Mouse (Mus musculus): Measurements from ENCODE around the gene Wipf1.
"Not testable (repeated sequence)": the region's sequence is repeated elsewhere in the genome, so short reads cannot be mapped to it uniquely, and the experiment has no call there.

Gene Wipf1

GRCm38 (mm10) chr2:73529356-73530330, at the start of gene Wipf1:
TSS of gene Wipf1 (minus strand) at chr2:73529734.
- DNase-seq (ENCODE audit: low spot score in 2 of 2) = peak in 1 of 2 experiments; percentile 47

DNA sequence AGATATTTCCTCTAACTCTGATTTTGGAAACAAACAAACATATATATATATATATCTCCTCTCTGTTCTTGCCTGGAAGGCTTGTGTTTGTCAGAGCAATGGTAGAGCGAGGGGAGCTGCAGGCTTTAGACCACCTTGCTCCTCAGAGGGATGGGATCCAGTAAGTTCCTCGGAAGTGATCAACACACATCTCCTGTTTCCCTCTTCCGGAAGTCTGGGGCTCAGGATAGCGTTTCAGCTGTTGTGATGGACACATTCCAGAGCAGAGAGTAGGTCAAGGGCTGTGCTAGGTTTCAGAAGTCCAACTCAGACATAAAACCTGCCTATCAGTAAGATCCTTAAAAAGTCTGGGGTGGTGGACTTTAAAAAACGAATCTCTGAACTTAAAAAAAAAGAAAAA, 49.6 kb upstream of the Wipf1 start:
- no peak for DNase-seq (ENCODE audit: low spot score in 2 of 2)

DNA sequence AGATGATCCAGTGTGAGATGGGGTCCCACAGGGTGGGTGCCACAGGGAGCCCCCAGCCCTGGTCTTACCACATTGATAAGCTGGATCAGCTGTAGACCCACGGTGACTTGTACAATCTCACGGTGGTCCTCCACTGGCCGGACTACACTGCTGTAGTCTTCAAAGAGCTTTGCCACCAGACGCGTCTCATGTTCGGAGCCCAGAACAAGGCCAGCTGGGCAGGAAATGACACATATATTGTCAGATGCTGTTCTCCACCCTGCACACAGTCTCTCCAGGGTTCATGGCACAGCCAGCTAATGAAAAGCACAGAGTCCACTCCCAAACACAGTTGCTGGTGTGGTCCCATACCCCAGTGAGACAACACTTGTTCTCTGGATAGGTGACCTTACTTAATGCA, 44.9 kb upstream of the Wipf1 start:
- DNase-seq (ENCODE audit: low spot score in 2 of 2) = no peak

- no peak for DNase-seq (ENCODE audit: low spot score in 2 of 2)
Observed at GRCm38 (mm10) chr2:73573556-73573955, 44.0 kb upstream of the Wipf1 start.

- peak; percentile 35 to 80 for DNase-seq (ENCODE audit: low spot score in 2 of 2)
Observed at GRCm38 (mm10) chr2:73572539-73573372, 43.2 kb upstream of the Wipf1 start.

- no peak for DNase-seq (ENCODE audit: low spot score in 2 of 2)
Observed at GRCm38 (mm10) chr2:73571901-73572300, 42.4 kb upstream of the Wipf1 start.

- no peak for DNase-seq (ENCODE audit: low spot score in 2 of 2)
Observed at GRCm38 (mm10) chr2:73571304-73571703, 41.8 kb upstream of the Wipf1 start.

DNA sequence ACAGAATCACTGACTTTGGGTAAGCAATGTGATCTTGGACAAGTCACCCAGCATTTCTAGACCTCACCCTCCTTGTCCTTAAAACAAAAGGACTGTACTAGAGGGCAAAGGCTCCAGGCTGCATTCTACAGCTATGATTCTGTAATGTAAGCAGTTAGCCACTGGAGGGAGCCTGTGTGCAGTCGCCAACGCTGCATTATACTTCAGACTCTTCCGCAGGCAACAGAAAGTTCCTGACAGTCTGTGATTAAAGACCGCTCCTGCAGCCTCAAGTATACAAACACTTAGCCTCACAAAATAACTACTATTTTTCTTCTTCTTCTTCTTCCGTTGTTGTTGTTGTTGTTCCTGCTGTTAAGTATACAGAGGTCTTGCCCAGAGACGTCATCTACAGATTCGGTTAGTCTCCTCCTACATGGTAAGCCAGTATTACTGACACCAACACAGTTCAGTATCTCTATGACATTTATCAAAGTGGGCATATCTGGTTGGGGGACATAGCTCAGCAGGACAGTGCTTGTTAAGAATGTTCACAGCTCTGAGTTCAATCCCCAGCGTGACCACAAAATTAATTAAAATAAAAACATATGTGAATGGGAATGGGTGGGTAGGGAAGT, 37.6 kb upstream of the Wipf1 start:
- peak; percentile 42 to 74 for DNase-seq (ENCODE audit: low spot score in 2 of 2)

- DNase-seq (ENCODE audit: low spot score in 2 of 2) = peak; percentile 36 to 73
Observed at GRCm38 (mm10) chr2:73566162-73566561, 36.6 kb upstream of the Wipf1 start.

DNA sequence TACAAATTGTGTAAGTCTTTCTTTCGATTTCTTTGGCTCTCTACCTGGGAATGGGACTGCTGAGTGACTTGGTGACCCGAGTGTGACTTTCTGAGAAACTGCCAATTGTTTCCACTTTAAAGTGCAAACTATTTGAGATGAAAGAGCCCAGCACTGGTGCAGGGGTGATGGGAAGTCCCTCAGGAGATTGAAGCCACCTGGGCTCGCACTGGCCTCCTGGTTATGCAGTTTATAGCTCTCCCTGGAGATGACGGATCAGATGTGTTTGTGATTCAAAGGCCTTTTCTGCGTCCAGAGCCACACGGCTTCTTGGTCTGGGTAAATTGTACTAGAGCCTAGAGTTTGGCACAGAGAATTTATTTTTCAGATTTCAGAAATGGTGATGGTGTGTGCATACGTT, 34.2 kb upstream of the Wipf1 start:
- DNase-seq (ENCODE audit: low spot score in 2 of 2) = no peak

- no peak for DNase-seq (ENCODE audit: low spot score in 2 of 2)
Observed at GRCm38 (mm10) chr2:73562656-73563055, 33.1 kb upstream of the Wipf1 start.

GRCm38 (mm10) chr2:73561665-73562063, 32.1 kb upstream of the Wipf1 start:
- no peak for DNase-seq (ENCODE audit: low spot score in 2 of 2)

DNA sequence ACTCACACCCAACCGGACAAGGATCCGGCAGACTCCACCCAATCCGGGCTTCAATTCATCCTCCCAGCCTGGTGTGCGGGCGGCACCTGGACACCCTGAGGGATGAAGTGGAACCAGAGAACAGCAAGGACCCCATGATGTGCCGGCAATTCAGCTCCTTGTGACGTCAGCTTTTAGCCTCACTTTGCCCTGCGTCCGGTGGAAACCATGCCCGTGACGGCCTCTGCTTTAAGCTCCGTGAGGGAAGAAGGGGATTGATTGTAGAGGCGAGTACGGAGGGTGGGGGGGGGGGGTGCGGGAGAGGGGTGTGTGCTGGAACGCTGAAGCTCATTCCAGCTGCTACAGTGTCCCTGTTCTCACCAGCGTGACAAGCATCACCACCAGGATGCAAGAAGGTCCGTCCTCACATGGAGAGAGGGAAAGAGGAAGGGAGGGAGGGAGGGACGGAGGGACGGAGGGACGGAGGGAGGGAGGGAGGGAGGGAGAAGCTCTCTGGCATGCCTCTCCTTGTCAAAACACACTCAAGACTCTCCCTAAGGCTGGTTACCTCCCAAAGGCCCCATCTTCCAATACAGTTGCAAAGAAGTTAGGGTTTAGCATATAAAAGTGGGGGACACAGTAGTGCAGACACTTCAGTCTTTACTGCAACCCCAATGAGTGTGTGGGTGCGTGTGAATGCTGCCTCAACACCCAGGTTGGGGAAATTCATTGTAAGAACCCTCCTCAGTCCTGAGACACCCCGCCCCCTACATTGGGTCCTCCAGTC, 31.5 kb upstream of the Wipf1 start:
- DNase-seq (ENCODE audit: low spot score in 2 of 2) = no peak

DNA sequence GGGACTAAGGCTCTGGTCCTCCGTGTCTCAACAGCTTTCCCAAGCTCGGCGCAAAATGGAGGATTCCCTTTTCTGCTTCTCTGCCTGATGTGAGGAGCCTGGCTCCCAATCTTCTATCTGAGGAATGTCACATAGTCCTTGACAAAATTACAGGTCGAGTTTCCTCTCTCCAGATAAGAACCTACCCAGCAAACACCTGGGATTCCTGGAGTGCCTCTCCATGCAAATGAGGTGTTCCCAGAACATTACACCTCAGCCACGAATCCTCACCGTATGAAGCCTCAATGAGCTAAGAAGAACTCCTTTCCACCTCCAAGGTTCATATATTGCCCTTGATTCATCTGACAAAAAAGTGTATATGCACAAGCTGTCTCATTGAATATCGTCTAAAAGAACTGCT, 30.9 kb upstream of the Wipf1 start:
- DNase-seq (ENCODE audit: low spot score in 2 of 2) = no peak

DNA sequence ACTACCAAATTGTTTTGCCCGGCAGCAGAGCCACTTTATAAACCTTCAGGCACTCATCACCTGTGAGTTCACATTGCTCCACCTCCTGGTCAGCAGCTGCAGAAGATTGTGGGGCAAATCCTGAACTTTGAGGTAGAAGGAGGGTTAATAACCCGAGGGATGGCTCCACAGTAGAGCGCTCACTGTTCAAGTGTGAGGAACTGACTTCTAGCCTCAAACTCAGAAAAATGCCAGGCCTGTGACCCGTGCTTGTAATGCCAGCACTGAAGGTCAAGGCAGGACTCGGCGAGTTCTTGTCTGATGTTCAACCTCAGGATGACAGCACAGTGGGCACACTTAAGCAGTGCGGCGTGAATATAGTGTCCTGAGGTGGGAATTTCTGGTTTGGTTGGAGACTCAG, 28.4 kb upstream of the Wipf1 start:
- no peak for DNase-seq (ENCODE audit: low spot score in 2 of 2)

GRCm38 (mm10) chr2:73557061-73557460, 27.5 kb upstream of the Wipf1 start:
- DNase-seq (ENCODE audit: low spot score in 2 of 2) = not testable (repeated sequence)

DNA sequence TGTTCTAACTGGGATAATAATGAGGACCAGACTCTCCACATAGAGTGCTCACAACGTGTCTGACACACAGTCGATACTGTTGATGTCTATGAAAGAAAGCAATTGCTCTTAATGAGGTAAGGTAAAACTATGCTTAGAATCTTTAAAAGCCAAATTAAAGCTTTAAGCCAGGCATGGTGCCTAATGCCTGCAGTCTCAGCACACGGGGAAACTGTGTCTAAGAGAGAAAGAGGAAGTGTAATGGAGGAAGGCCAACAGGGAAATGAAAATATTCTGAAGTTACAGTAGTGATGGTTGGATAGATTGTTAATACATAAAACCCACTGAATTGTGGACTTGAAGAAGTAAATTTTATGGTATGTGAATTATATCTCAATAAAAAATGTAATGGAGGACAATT, 24.9 kb upstream of the Wipf1 start:
- DNase-seq (ENCODE audit: low spot score in 2 of 2) = no peak

GRCm38 (mm10) chr2:73552926-73553325, 23.4 kb upstream of the Wipf1 start:
- DNase-seq (ENCODE audit: low spot score in 2 of 2) = no peak

DNA sequence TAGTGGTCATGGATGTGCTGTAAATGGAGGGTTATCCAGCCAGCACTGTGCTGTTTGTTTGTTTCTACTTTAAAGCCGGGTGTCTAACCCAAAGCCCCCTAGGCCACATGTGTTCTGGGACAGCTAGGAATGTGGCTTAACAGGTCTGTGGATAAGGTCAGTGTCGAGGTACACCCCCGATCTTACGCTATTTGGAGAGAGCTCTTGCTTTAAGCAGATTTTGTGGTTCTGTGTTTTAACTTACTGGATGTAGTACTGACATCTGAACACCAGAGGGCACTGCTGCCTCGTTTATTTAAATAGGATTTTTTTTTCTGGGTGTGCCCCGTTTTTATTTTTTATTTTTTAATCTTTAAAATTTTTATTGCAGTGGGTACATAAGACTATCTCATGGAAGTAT, 21.2 kb upstream of the Wipf1 start:
- no peak for DNase-seq (ENCODE audit: low spot score in 2 of 2)

- DNase-seq (ENCODE audit: low spot score in 2 of 2) = no peak
Observed at GRCm38 (mm10) chr2:73548542-73548941, 19.0 kb upstream of the Wipf1 start.

DNA sequence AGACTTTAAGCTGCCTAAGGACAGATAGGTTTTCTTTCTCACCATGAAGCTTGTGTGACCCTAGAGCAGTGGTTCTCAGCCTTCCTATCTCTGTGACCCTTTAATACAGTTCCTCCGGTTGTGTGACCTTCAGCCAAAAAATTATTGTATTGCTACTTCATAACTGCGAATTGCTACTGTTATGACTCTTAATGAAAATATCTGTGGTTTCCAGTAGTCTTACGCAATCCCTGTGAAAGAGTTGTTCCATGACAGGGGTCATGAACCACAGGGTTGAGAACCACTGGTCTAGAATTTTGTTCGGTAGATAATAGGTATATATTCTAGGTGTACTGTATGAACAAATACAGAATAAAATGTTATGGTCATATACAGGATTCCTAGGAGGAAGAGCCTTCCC, 17.7 kb upstream of the Wipf1 start:
- no peak for DNase-seq (ENCODE audit: low spot score in 2 of 2)
